In the genomic region with DNA sequence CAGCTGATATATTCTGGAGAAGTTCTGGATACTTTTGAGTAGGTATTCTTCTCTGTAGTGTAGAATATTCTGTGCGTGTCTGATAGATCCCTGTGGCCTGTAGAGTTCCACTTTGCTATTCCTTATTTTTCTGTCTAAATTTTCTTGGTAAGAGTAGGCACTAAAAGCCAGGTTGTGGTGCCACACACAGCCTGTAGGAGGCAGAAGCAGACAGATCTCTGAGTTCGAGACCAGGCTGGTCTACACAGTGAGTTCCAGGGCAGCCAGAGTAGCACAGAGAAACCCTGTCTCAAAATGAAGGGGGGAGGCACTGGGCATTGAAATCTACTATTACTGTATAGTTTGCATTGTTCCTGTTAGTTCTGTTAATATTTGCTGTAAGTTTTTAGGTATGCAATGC, we compare ENCODE assay signal across 22 mouse cellular contexts.
A peak's percentile ranks its signal among the peaks of the same experiment; 100 is the strongest.
DNase-seq lines count a peak whose midpoint lies in the region; ATAC-seq and TF ChIP-seq lines count a peak whose summit lies in the region.
"Had no signal": no experiment of that assay in that cellular context is flagged by ENCODE, and none has a peak within 500 bp of the region (broad histone marks: within the 10 kb centered on the region; RNA-seq: fewer than 3 reads in every experiment).

No protein-coding gene starts in this region.

- no peaks in the 10 kb centered on the region for H3K36me3 ChIP-seq in midbrain, postnatal 0 days (ENCODE audit: insufficient read depth, low read length)
- H3K36me3 ChIP-seq in midbrain, embryonic 14.5 days (ENCODE audit: control insufficient read depth, insufficient read depth, low read length), result no peaks in the 10 kb centered on the region
- H3K36me3 ChIP-seq in stomach, postnatal 0 days (ENCODE audit: control insufficient read depth, insufficient read depth, low read length), result no peaks in the 10 kb centered on the region
- no peaks in the 10 kb centered on the region for H3K36me3 ChIP-seq in forebrain, embryonic 11.5 days (ENCODE audit: control insufficient read depth, insufficient read depth, low read length)
- H3K36me3 ChIP-seq: forebrain, embryonic 12.5 days; hindbrain, embryonic 13.5 days; limb, embryonic 13.5 days; liver, embryonic 12.5 days; midbrain, embryonic 15.5 days; stomach, embryonic 15.5 days had no signal

- H3K27me3 ChIP-seq in midbrain, postnatal 0 days (ENCODE audit: insufficient read depth, low read length), result no peaks in the 10 kb centered on the region; the same call in 1 of the 2 replicates
- H3K27me3 ChIP-seq in midbrain, embryonic 14.5 days (ENCODE audit: control insufficient read depth, insufficient read depth, low read length), result no peaks in the 10 kb centered on the region
- no peaks in the 10 kb centered on the region for H3K27me3 ChIP-seq in stomach, postnatal 0 days (ENCODE audit: control insufficient read depth, insufficient read depth, low read length)
- H3K27me3 ChIP-seq in forebrain, embryonic 11.5 days (ENCODE audit: control insufficient read depth, insufficient read depth, low read length), result no peaks in the 10 kb centered on the region
- H3K27me3 ChIP-seq: forebrain, embryonic 12.5 days; hindbrain, embryonic 13.5 days; limb, embryonic 13.5 days; liver, embryonic 12.5 days; midbrain, embryonic 15.5 days; stomach, embryonic 15.5 days had no signal

- H3K9ac ChIP-seq in midbrain, postnatal 0 days (replicated peaks; ENCODE audit: low read length, poor library complexity, severe bottlenecking), result no peak overlapping the region
- no peak overlapping the region for H3K9ac ChIP-seq in midbrain, embryonic 14.5 days (replicated peaks; ENCODE audit: low read length)
- H3K9ac ChIP-seq in stomach, postnatal 0 days (ENCODE audit: low read length), result no peak overlapping the region
- H3K9ac ChIP-seq in forebrain, embryonic 11.5 days (ENCODE audit: low read length), result no peak overlapping the region
- H3K9ac ChIP-seq: forebrain, embryonic 12.5 days; hindbrain, embryonic 13.5 days; limb, embryonic 13.5 days; liver, embryonic 12.5 days; midbrain, embryonic 15.5 days; stomach, embryonic 15.5 days had no signal

- no peak overlapping the region for H3K4me2 ChIP-seq in midbrain, postnatal 0 days (ENCODE audit: low read depth, low read length, poor library complexity, severe bottlenecking)
- no peak overlapping the region for H3K4me2 ChIP-seq in midbrain, embryonic 14.5 days (ENCODE audit: low read length)
- no peak overlapping the region for H3K4me2 ChIP-seq in stomach, postnatal 0 days (replicated peaks; ENCODE audit: low read depth)
- H3K4me2 ChIP-seq in forebrain, embryonic 11.5 days (ENCODE audit: low read depth, low read length, severe bottlenecking), result no peak overlapping the region
- H3K4me2 ChIP-seq: forebrain, embryonic 12.5 days; hindbrain, embryonic 13.5 days; limb, embryonic 13.5 days; liver, embryonic 12.5 days; midbrain, embryonic 15.5 days; stomach, embryonic 15.5 days had no signal

- no peak for ATAC-seq in CD4-positive, CD25-positive, alpha-beta regulatory T cell, adult 4 months
- no peak for ATAC-seq in midbrain, postnatal 0 days (ENCODE audit: low FRiP score)
- no peak for ATAC-seq in midbrain, embryonic 14.5 days (ENCODE audit: low FRiP score, low TSS enrichment)
- ATAC-seq in stomach, postnatal 0 days (ENCODE audit: low FRiP score, low TSS enrichment), result no peak
- no peak for ATAC-seq in forebrain, embryonic 11.5 days (replicated peaks; ENCODE audit: low FRiP score)
- ATAC-seq: liver, embryonic 12.5 days; midbrain, embryonic 15.5 days had no signal

- peak; percentile 47 for DNase-seq in CD4-positive, CD25-positive, alpha-beta regulatory T cell, adult 2 months (ENCODE audit: low read depth, low spot score)
- no peak for DNase-seq in midbrain, postnatal 0 days (ENCODE audit: low spot score)
- DNase-seq in midbrain, embryonic 14.5 days, result no peak
- DNase-seq in ES-CJ7 (ENCODE audit: low read depth, low spot score), result peak; percentile 15
- DNase-seq in stomach, postnatal 0 days (ENCODE audit: low spot score), result no peak
- no peak for DNase-seq in forebrain, embryonic 11.5 days (ENCODE audit: low spot score)
- DNase-seq: adrenal gland, postnatal 25 days; cerebellum, adult 9-11 months; gastrocnemius, postnatal 36 days; kidney, adult 9 months; kidney, postnatal 14 days; layer of hippocampus, postnatal 36 days; lung, adult 18-20 months; lung, postnatal 4 days had no signal

- no peak overlapping the region for H3K27ac ChIP-seq in midbrain, postnatal 0 days (ENCODE audit: low read depth, low read length)
- no peak overlapping the region for H3K27ac ChIP-seq in midbrain, embryonic 14.5 days (replicated peaks; ENCODE audit: low read depth, low read length)
- no peak overlapping the region for H3K27ac ChIP-seq in stomach, postnatal 0 days (replicated peaks)
- no peak overlapping the region for H3K27ac ChIP-seq in forebrain, embryonic 11.5 days (ENCODE audit: low read depth, low read length)
- H3K27ac ChIP-seq: forebrain, embryonic 12.5 days; hindbrain, embryonic 13.5 days; limb, embryonic 13.5 days; liver, embryonic 12.5 days; midbrain, embryonic 15.5 days; stomach, embryonic 15.5 days had no signal

- H3K4me3 ChIP-seq in midbrain, postnatal 0 days (ENCODE audit: low read depth, low read length), result no peak overlapping the region
- no peak overlapping the region for H3K4me3 ChIP-seq in midbrain, embryonic 14.5 days (replicated peaks; ENCODE audit: low read depth, low read length)
- H3K4me3 ChIP-seq in stomach, postnatal 0 days (ENCODE audit: low read depth, low read length), result no peak overlapping the region
- H3K4me3 ChIP-seq in forebrain, embryonic 11.5 days (ENCODE audit: low read depth, low read length), result no peak overlapping the region
- H3K4me3 ChIP-seq: forebrain, embryonic 12.5 days; hindbrain, embryonic 13.5 days; limb, embryonic 13.5 days; liver, embryonic 12.5 days; midbrain, embryonic 15.5 days; myocyte; stomach, embryonic 15.5 days had no signal

- no peaks in the 10 kb centered on the region for H3K4me1 ChIP-seq in midbrain, postnatal 0 days (ENCODE audit: insufficient read depth, low read length)
- peaks cover 3% of the 10 kb centered on the region; the same call in 1 of the 2 replicates for H3K4me1 ChIP-seq in midbrain, embryonic 14.5 days (ENCODE audit: control insufficient read depth, insufficient read depth, low read length)
- no peaks in the 10 kb centered on the region for H3K4me1 ChIP-seq in stomach, postnatal 0 days (replicated peaks; ENCODE audit: control insufficient read depth, insufficient read depth)
- H3K4me1 ChIP-seq in forebrain, embryonic 11.5 days (replicated peaks; ENCODE audit: control insufficient read depth, insufficient read depth, low read length), result no peaks in the 10 kb centered on the region
- H3K4me1 ChIP-seq: liver, embryonic 12.5 days; midbrain, embryonic 15.5 days; stomach, embryonic 15.5 days had no signal

- 95% methylated on average over 2 of the region's 2 CpGs for WGBS in midbrain, postnatal 0 days
- 95% methylated on average over 2 of the region's 2 CpGs for WGBS in midbrain, embryonic 14.5 days
- WGBS in stomach, postnatal 0 days, result 90% methylated on average over 2 of the region's 2 CpGs
- WGBS in forebrain, embryonic 11.5 days, result 83% methylated on average over 2 of the region's 2 CpGs

- TF ChIP-seq EP300 in stomach, postnatal 0 days (optimal IDR thresholded peaks at IDR 0.05), result no peak

- TF ChIP-seq CTCF in midbrain, postnatal 0 days (IDR thresholded peaks at IDR 0.05), result 0 out of 2 replicates have a peak, but pooled peaks have one; percentile 6
- TF ChIP-seq CTCF in stomach, postnatal 0 days (IDR thresholded peaks at IDR 0.05; ENCODE audit: low read depth), result peak; percentile 13; the same call in 1 of the 2 replicates

- no peaks in the 10 kb centered on the region for H3K9me3 ChIP-seq in midbrain, postnatal 0 days (ENCODE audit: low read length)
- no peaks in the 10 kb centered on the region for H3K9me3 ChIP-seq in midbrain, embryonic 14.5 days (ENCODE audit: control insufficient read depth, low read length)
- no peaks in the 10 kb centered on the region for H3K9me3 ChIP-seq in stomach, postnatal 0 days (ENCODE audit: control insufficient read depth, low read length)
- H3K9me3 ChIP-seq in forebrain, embryonic 11.5 days (ENCODE audit: control insufficient read depth, low read length), result no peaks in the 10 kb centered on the region
- H3K9me3 ChIP-seq: forebrain, embryonic 12.5 days; hindbrain, embryonic 13.5 days; limb, embryonic 13.5 days; liver, embryonic 12.5 days; midbrain, embryonic 15.5 days; stomach, embryonic 15.5 days had no signal

Comparison
In these comparisons a context has a peak if more than half of its experiments do, and no peak if none do; other contexts are left out.
1. DNase-seq: peak in CD4-positive, CD25-positive, alpha-beta regulatory T cell, adult 2 months (single experiment) and ES-CJ7 (single experiment); none in midbrain, postnatal 0 days (single experiment), midbrain, embryonic 14.5 days (single experiment), stomach, postnatal 0 days (single experiment) and forebrain, embryonic 11.5 days (single experiment).